Mouse (Mus musculus): ENCODE measurements around the gene Slc25a53. TPM values are rescaled to one million over a fixed set of nuclear protein-coding genes. Genes with fewer than 3 reads are reported as not detected.

Slc25a53 gene
- polyA plus RNA-seq, 1 experiment from 2014 or later = 12.7 TPM

DNA sequence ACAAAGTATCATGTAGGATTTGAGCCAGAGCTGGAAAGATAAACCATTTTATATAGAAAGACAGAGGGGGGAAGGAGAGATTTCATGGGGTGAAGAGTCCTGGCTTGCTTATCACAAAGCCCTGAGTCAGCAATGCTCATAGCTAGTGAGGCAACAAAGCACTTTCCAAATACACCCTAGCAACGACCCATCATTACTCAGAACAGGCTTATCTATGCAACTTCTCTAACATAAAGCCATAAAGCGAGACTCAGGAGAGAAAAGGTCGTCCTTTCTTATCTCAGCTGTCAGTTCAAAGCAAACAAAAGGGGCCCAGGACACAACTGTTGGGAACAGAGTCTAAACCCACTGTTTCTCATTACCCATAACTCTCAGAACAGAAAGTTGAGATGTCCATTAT, 100.1 kb downstream of the Slc25a53 start:
- ATAC-seq (ENCODE audit: insufficient number of reproducible peaks, low FRiP score, low TSS enrichment, low read depth) = no peak
- Histone ChIP-seq H3K9me3 (ENCODE audit: control insufficient read depth, low read length) (no peaks in the 10 kb centered on the region), H3K36me3 (ENCODE audit: control insufficient read depth, insufficient read depth, low read length) (no peaks in the 10 kb centered on the region), H3K27me3 (ENCODE audit: control insufficient read depth, insufficient read depth, low read length) (no peaks in the 10 kb centered on the region), H3K27ac (replicated peaks; ENCODE audit: low read depth, low read length) (no peak overlapping the region), H3K4me2 (ENCODE audit: low read depth, severe bottlenecking) (no peak overlapping the region), H3K9ac (ENCODE audit: low read length) (no peak overlapping the region), H3K4me1 (ENCODE audit: control insufficient read depth, insufficient read depth, low read length) (no peaks in the 10 kb centered on the region), H3K4me3 (ENCODE audit: low read depth, low read length) (no peak overlapping the region)
- 23% methylated on average over 3 of the region's 3 CpGs for WGBS
- no peak for DNase-seq (ENCODE audit: low spot score)

Other genes with a start within 250 kb of the Slc25a53 start
- gene Plp1, start 215.6 kb downstream of the Slc25a53 start, polyA plus RNA-seq (2014; fragmentation: Nextera tagmentation; extraction: Ambion mirVana) = 4.9 and 5.0 TPM in 2 replicates
- gene Rab9b, start 169.5 kb downstream of the Slc25a53 start, polyA plus RNA-seq (2014; fragmentation: Nextera tagmentation; extraction: Ambion mirVana) = 0.12 and 0.51 TPM in 2 replicates
- not detected in 2 replicates for gene H2bfm, start 111.0 kb downstream of the Slc25a53 start, polyA plus RNA-seq (2014; fragmentation: Nextera tagmentation; extraction: Ambion mirVana)
- gene Tmsb15b2, start 62.8 kb downstream of the Slc25a53 start, polyA plus RNA-seq (2014; fragmentation: Nextera tagmentation; extraction: Ambion mirVana) = 65.5 and 66.3 TPM in 2 replicates
- gene Tmsb15l, start 61.4 kb downstream of the Slc25a53 start, polyA plus RNA-seq (2014; fragmentation: Nextera tagmentation; extraction: Ambion mirVana) = 6.1 and 8.1 TPM in 2 replicates
- 21.1 and 24.1 TPM in 2 replicates for gene Tmsb15b1, start 61.4 kb downstream of the Slc25a53 start, polyA plus RNA-seq (2014; fragmentation: Nextera tagmentation; extraction: Ambion mirVana)
- 43.4 and 45.2 TPM in 2 replicates for gene Zcchc18, start 45.1 kb downstream of the Slc25a53 start, polyA plus RNA-seq (2014; fragmentation: Nextera tagmentation; extraction: Ambion mirVana)
- 18.6 and 19.4 TPM in 2 replicates for gene Fam199x, start 11.3 kb upstream of the Slc25a53 start, polyA plus RNA-seq (2014; fragmentation: Nextera tagmentation; extraction: Ambion mirVana)
- gene Esx1, start 83.8 kb upstream of the Slc25a53 start, polyA plus RNA-seq (2014; fragmentation: Nextera tagmentation; extraction: Ambion mirVana) = not detected in 2 replicates

Data from limb, embryonic 11.5 days (tissue).